Mouse (Mus musculus): ENCODE results near the gene Rgsl1. TPM values are rescaled to one million over a fixed set of nuclear protein-coding genes. Genes with fewer than 3 reads are reported as not detected.
"Not testable (repeated sequence)": the region's sequence is repeated elsewhere in the genome, so short reads cannot be mapped to it uniquely, and the experiment has no call there.

Rgsl1 gene
- polyA plus RNA-seq, 1 experiment = not detected

GRCm38 (mm10) chr1:153790708-153791107, 53.2 kb downstream of the Rgsl1 start:
- TF ChIP-seq TAL1 (IDR thresholded peaks at IDR 0.05; ENCODE audit: low read length) (no peak), GATA1 (IDR thresholded peaks at IDR 0.05; ENCODE audit: low read length) (no peak)

GRCm38 (mm10) chr1:153785608-153786007, 58.3 kb downstream of the Rgsl1 start:
- Histone ChIP-seq H3K4me3 (replicated peaks) (no peak overlapping the region), H3K9me3 (ENCODE audit: control insufficient read depth, low read length) (no peaks in the 10 kb centered on the region)
- no peak for TF ChIP-seq TAL1 (IDR thresholded peaks at IDR 0.05; ENCODE audit: low read length)
- TF ChIP-seq GATA1 (IDR thresholded peaks at IDR 0.05; ENCODE audit: low read length) = no peak

More at GRCm38 (mm10) chr1:153790708-153791107, 53.2 kb downstream of the Rgsl1 start:
- Histone ChIP-seq H3K9me3 (ENCODE audit: control insufficient read depth, low read length) (no peaks in the 10 kb centered on the region), H3K4me3 (replicated peaks) (no peak overlapping the region), H3K4me1 (ENCODE audit: control insufficient read depth) (no peaks in the 10 kb centered on the region), H3K36me3 (ENCODE audit: control insufficient read depth) (no peaks in the 10 kb centered on the region), H3K27me3 (ENCODE audit: control insufficient read depth) (no peaks in the 10 kb centered on the region)

GRCm38 (mm10) chr1:153783339-153783738, 60.6 kb downstream of the Rgsl1 start:
- H3K36me3 ChIP-seq (ENCODE audit: control insufficient read depth) = no peaks in the 10 kb centered on the region
- H3K4me1 ChIP-seq (ENCODE audit: control insufficient read depth) = no peaks in the 10 kb centered on the region
- no peaks in the 10 kb centered on the region for H3K9me3 ChIP-seq (ENCODE audit: control insufficient read depth, low read length)
- no peaks in the 10 kb centered on the region for H3K27me3 ChIP-seq (ENCODE audit: control insufficient read depth)
- H3K4me3 ChIP-seq (replicated peaks) = no peak overlapping the region
- TF ChIP-seq TAL1 (IDR thresholded peaks at IDR 0.05; ENCODE audit: low read length) (no peak), GATA1 (IDR thresholded peaks at IDR 0.05; ENCODE audit: low read length) (no peak)

More at GRCm38 (mm10) chr1:153785608-153786007, 58.3 kb downstream of the Rgsl1 start:
- no peaks in the 10 kb centered on the region for H3K36me3 ChIP-seq (ENCODE audit: control insufficient read depth)
- no peaks in the 10 kb centered on the region for H3K27me3 ChIP-seq (ENCODE audit: control insufficient read depth)
- H3K4me1 ChIP-seq (ENCODE audit: control insufficient read depth) = no peaks in the 10 kb centered on the region

GRCm38 (mm10) chr1:153778205-153778604, 65.7 kb downstream of the Rgsl1 start:
- Histone ChIP-seq H3K9me3 (ENCODE audit: control insufficient read depth, low read length) (no peaks in the 10 kb centered on the region), H3K4me3 (replicated peaks) (no peak overlapping the region), H3K27me3 (ENCODE audit: control insufficient read depth) (no peaks in the 10 kb centered on the region), H3K36me3 (ENCODE audit: control insufficient read depth) (no peaks in the 10 kb centered on the region), H3K4me1 (ENCODE audit: control insufficient read depth) (no peaks in the 10 kb centered on the region)
- TF ChIP-seq TAL1 (IDR thresholded peaks at IDR 0.05; ENCODE audit: low read length) (no peak), GATA1 (IDR thresholded peaks at IDR 0.05; ENCODE audit: low read length) (no peak)

- Histone ChIP-seq H3K4me1 (ENCODE audit: control insufficient read depth) (no peaks in the 10 kb centered on the region), H3K9me3 (ENCODE audit: control insufficient read depth, low read length) (no peaks in the 10 kb centered on the region), H3K27me3 (ENCODE audit: control insufficient read depth) (no peaks in the 10 kb centered on the region), H3K36me3 (ENCODE audit: control insufficient read depth) (no peaks in the 10 kb centered on the region), H3K4me3 (replicated peaks) (no peak overlapping the region)
- TF ChIP-seq TAL1 (IDR thresholded peaks at IDR 0.05; ENCODE audit: low read length) = no peak
- TF ChIP-seq GATA1 (IDR thresholded peaks at IDR 0.05; ENCODE audit: low read length) = no peak
These were observed 67.7 kb downstream of the Rgsl1 start for GRCm38 (mm10) chr1:153776257-153776656.

- TF ChIP-seq TAL1 (IDR thresholded peaks at IDR 0.05; ENCODE audit: low read length) (no peak), GATA1 (IDR thresholded peaks at IDR 0.05; ENCODE audit: low read length) (no peak)
- H3K27me3 ChIP-seq (ENCODE audit: control insufficient read depth) = no peaks in the 10 kb centered on the region
- H3K4me3 ChIP-seq (replicated peaks) = no peak overlapping the region
- H3K9me3 ChIP-seq (ENCODE audit: control insufficient read depth, low read length) = no peaks in the 10 kb centered on the region
- H3K36me3 ChIP-seq (ENCODE audit: control insufficient read depth) = no peaks in the 10 kb centered on the region
- no peaks in the 10 kb centered on the region for H3K4me1 ChIP-seq (ENCODE audit: control insufficient read depth)
These were observed 68.8 kb downstream of the Rgsl1 start for GRCm38 (mm10) chr1:153775174-153775573.

GRCm38 (mm10) chr1:153770776-153771167, 73.2 kb downstream of the Rgsl1 start:
- Histone ChIP-seq H3K4me3 (replicated peaks) (no peak overlapping the region), H3K27me3 (ENCODE audit: control insufficient read depth) (no peaks in the 10 kb centered on the region), H3K4me1 (ENCODE audit: control insufficient read depth) (no peaks in the 10 kb centered on the region), H3K9me3 (ENCODE audit: control insufficient read depth, low read length) (no peaks in the 10 kb centered on the region), H3K36me3 (ENCODE audit: control insufficient read depth) (no peaks in the 10 kb centered on the region)
- TF ChIP-seq TAL1 (IDR thresholded peaks at IDR 0.05; ENCODE audit: low read length) = no peak
- TF ChIP-seq GATA1 (IDR thresholded peaks at IDR 0.05; ENCODE audit: low read length) = no peak

- no peaks in the 10 kb centered on the region for H3K9me3 ChIP-seq (ENCODE audit: control insufficient read depth, low read length)
- no peaks in the 10 kb centered on the region for H3K27me3 ChIP-seq (ENCODE audit: control insufficient read depth)
- no peaks in the 10 kb centered on the region for H3K4me1 ChIP-seq (ENCODE audit: control insufficient read depth)
- H3K36me3 ChIP-seq (ENCODE audit: control insufficient read depth) = no peaks in the 10 kb centered on the region
- TF ChIP-seq GATA1 (IDR thresholded peaks at IDR 0.05; ENCODE audit: low read length) (no peak), TAL1 (IDR thresholded peaks at IDR 0.05; ENCODE audit: low read length) (no peak)
- no peak overlapping the region for H3K4me3 ChIP-seq (replicated peaks)
These were observed 73.8 kb downstream of the Rgsl1 start for GRCm38 (mm10) chr1:153769998-153770775.

- not testable (repeated sequence) for H3K27me3 ChIP-seq (ENCODE audit: control insufficient read depth); H3K9me3 ChIP-seq (ENCODE audit: control insufficient read depth, low read length); H3K4me1 ChIP-seq (ENCODE audit: control insufficient read depth); H3K36me3 ChIP-seq (ENCODE audit: control insufficient read depth); H3K4me3 ChIP-seq (replicated peaks)
These were observed 74.4 kb downstream of the Rgsl1 start for GRCm38 (mm10) chr1:153769571-153769970.

- TF ChIP-seq TAL1 (IDR thresholded peaks at IDR 0.05; ENCODE audit: low read length) (no peak), GATA1 (IDR thresholded peaks at IDR 0.05; ENCODE audit: low read length) (no peak)
- no peaks in the 10 kb centered on the region for H3K27me3 ChIP-seq (ENCODE audit: control insufficient read depth)
- H3K36me3 ChIP-seq (ENCODE audit: control insufficient read depth) = no peaks in the 10 kb centered on the region
- H3K4me3 ChIP-seq (replicated peaks) = no peak overlapping the region
- H3K4me1 ChIP-seq (ENCODE audit: control insufficient read depth) = no peaks in the 10 kb centered on the region
- H3K9me3 ChIP-seq (ENCODE audit: control insufficient read depth, low read length) = no peaks in the 10 kb centered on the region
These were observed 75.5 kb downstream of the Rgsl1 start for GRCm38 (mm10) chr1:153768465-153768864.
